Mouse (Mus musculus): ENCODE data around the gene Tspan33. TPM values are rescaled to one million over a fixed set of nuclear protein-coding genes. Genes with fewer than 3 reads are reported as not detected.
A peak's percentile ranks its signal among the peaks of the same experiment; 100 is the strongest.

Tspan33 gene
- total RNA-seq, 2 experiments from 2014 or later = 0.93 to 1.4 TPM

- DNase-seq = no peak
Observed at GRCm38 (mm10) chr6:29699085-29699745, 5.2 kb downstream of the Tspan33 start.

GRCm38 (mm10) chr6:29701051-29701450 lies 7.0 kb downstream of the Tspan33 start:
- DNase-seq = no peak

- DNase-seq = no peak
Observed at GRCm38 (mm10) chr6:29702126-29702525, 8.1 kb downstream of the Tspan33 start.

GRCm38 (mm10) chr6:29704143-29704542 lies 10.1 kb downstream of the Tspan33 start:
- no peak for DNase-seq

DNA sequence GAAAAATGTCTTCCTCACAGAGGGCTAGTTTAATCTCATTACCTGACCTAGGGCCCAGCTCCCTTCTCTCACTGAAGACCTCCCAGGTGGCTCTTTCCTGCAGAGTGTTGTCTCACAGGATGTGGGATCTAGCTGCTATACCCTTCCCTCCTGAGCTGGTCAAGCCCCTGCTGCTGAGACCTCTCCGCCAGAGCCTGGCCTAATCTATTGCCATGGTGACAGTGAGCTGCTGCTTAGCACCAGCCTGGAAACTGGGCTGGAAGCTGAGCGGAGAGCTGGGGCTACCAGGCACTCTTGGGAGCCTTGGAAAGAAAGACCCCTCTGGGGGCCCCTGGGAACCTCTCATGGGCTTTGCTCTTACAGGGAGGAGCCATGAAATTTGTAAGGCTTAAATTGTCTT lies 13.9 kb downstream of the Tspan33 start:
- DNase-seq = no peak

- no peak for DNase-seq
Observed at GRCm38 (mm10) chr6:29711318-29711717, 17.3 kb downstream of the Tspan33 start.

GRCm38 (mm10) chr6:29712011-29712584 lies 18.1 kb downstream of the Tspan33 start:
- peak; percentile 41 for DNase-seq

GRCm38 (mm10) chr6:29716624-29717365 lies 22.8 kb downstream of the Tspan33 start:
- DNase-seq = no peak

GRCm38 (mm10) chr6:29717541-29717940 lies 23.5 kb downstream of the Tspan33 start:
- no peak for DNase-seq

DNA sequence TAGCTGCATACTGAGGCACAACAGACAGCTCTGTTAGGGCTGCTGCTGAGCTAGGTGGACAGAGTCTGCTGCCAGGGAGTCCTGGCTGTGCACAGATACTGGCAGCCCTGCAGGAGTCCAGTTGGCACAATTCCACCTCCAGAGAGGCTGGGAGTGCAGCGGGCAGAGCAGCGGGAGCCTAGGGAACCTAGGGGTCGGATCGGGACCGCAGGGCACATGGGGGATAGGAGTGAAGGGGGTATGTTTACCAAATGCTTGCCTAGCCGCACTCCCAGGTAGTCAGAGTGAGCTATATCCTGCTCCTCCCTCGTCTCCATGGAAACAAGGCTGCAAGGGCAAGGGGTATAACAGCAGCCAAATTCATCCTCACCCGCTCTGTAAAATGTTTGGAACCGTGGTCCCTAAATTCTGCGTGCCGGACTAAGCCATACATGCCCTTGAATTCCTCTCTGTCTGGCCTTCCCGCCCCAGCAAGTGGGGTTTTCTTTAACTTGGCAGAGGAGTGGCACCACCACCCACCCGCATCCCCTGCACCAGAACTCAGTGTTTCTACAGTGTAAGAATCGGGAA lies 24.0 kb downstream of the Tspan33 start:
- peak; percentile 65 for DNase-seq

DNA sequence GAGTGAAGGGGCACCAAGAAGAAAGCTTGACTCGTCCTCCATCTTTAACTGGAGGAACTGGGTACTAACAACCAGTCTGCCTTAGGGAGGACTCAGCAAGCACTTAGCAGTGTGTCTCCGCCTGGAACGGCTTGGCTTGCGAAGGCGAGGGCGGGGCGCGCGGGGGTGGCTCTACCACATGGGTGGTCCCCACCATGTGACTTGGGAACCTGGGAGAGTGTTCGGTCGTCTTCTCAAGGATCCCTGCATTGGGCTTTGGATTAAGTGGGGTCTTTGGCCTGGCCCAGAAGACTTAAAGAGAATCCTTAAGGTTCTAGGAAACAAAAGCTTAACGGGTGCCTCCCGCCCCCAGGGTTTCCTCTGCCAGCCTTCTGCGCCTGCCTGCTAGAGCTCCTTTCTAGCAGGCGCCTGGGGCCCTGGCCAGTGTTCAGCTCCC lies 24.9 kb downstream of the Tspan33 start:
- DNase-seq = peak; percentile 71

- DNase-seq = no peak
Observed at GRCm38 (mm10) chr6:29721890-29722289, 27.9 kb downstream of the Tspan33 start.

DNA sequence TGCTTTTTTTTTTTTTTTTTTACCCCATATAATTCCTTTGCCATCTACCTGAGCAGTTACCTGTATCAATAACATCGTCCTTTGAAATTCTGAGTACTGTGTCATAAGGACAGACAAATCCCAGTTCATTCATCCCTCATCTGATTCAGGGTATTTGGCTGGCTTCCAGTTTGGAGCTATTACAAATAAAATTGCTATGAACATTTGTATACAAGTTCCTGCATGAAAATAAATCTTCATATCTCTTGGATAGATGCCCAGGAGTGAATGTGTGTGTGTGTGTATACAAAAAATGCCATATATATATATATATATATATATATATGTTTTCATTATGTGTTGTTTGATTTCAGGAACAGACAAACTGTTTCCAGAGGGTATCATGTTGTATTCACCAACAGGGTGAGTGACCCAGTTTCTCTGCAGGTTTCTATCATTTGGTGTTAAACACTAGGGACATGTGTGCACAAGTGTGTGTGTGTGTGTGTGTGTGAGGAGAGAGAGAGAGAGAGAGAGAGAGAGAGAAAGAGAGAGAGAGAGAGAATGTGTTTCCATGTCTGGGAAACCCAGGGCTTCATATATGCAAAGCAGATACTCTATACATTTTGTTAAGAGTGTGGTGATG lies 32.7 kb downstream of the Tspan33 start:
- no peak for DNase-seq

- DNase-seq = no peak
Observed at GRCm38 (mm10) chr6:29728035-29728434, 34.0 kb downstream of the Tspan33 start.

DNA sequence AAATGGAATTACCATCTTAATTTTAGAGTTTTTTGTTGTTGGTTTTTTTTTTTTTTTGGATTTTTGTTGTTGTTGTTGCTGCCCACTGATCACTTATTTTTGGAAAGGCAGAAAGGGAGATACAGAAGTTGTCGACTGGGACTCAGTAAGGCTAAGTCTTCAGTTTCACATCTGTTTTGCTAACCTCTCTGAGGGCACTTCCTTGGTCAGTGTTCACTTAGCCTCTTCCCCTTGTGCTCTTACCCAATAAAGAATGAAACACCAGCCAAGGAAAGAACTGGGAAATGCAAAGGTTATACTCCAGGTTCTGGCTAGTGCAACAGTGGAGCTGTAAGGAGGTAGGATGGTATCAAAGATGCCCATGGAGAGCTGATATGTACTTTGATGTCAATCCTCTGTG lies 35.5 kb downstream of the Tspan33 start:
- DNase-seq = no peak

- DNase-seq = peak; percentile 89
Observed at GRCm38 (mm10) chr6:29735336-29735688, 41.3 kb downstream of the Tspan33 start, which contains the start of gene Smo. Gene Smo, plus strand, starts transcription at chr6:29735503.

GRCm38 (mm10) chr6:29735689-29736451 lies 41.8 kb downstream of the Tspan33 start:
- peak; percentile 71 for DNase-seq

- DNase-seq = no peak
Observed at GRCm38 (mm10) chr6:29736610-29737458, 42.8 kb downstream of the Tspan33 start.

DNA sequence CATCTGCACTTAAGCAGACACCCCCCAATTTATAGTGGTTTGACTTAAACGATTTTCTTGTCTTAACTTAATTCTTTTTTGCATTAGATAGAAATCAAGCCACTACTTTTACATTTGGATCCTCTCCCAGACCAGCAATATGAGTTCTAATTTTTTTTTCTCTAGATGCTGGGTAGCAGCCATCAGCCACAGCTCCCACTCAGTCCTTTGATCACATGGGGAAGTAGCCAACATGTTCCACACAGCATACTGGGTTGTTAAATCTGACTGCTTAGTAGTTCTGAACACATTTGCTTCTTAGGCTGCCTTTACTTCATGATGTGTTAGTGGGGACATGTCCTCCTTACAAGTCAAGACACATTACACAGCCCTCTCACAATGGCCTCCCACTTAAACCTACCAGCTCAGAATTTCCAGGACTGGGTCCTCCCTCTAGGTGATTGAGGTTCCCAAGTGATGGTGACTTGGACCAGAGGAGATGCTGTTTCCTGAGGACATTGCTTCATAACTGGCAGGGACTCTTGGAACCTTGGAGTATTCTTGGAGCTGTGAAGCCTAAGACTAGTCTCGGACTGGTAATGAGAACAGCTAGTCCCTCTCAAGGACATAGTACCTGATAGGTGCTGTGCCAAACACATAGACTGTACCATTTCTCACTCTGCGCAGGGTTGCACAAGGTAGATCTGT lies 57.6 kb downstream of the Tspan33 start:
- DNase-seq = no peak

DNA sequence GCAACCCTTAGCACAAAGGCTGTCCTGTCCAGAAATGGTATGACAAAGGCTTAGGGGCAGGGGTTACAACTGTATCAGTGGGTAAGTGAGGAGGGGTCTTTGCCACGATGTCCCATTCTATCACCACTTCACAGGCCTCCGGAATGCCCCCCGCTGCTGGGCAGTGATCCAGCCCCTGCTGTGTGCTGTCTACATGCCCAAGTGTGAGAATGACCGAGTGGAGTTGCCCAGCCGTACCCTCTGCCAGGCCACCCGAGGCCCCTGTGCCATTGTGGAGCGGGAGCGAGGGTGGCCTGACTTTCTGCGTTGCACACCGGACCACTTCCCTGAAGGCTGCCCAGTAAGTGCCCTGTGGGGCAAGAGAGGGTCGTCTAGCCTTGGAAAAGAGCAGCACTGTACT lies 59.3 kb downstream of the Tspan33 start:
- DNase-seq = no peak
